8 mouse cellular contexts compared by ENCODE assay signal in genomic region chr15:98934217-98934839, GRCm38 (mm10). TPM values are rescaled to one million over a fixed set of nuclear protein-coding genes. Genes with fewer than 3 reads are reported as not detected.
DNase-seq lines count a peak whose midpoint lies in the region; ATAC-seq lines count a peak whose summit lies in the region.

Gene Tuba1b, minus strand, starts transcription at chr15:98934565.

- WGBS in hindbrain, embryonic 14.5 days = under 1% methylated on average over 58 of the region's 58 CpGs

- H3K4me2 ChIP-seq in hindbrain, embryonic 14.5 days (replicated peaks) = peak within 1 kb of the TSS; percentile 90

- H3K9ac ChIP-seq in hindbrain, embryonic 14.5 days = peak within 1 kb of the TSS; percentile 84

- H3K27ac ChIP-seq in hindbrain, embryonic 14.5 days = peak within 1 kb of the TSS; percentile 98

- peaks cover 14% of the 10 kb centered on the region for H3K36me3 ChIP-seq in hindbrain, embryonic 14.5 days (replicated peaks; ENCODE audit: control insufficient read depth, insufficient read depth)

- H3K27me3 ChIP-seq in hindbrain, embryonic 14.5 days (ENCODE audit: control insufficient read depth, insufficient read depth, low read length) = no peaks in the 10 kb centered on the region

- peak within 1 kb of the TSS; percentile 70 for H3K4me3 ChIP-seq in hindbrain, embryonic 14.5 days (replicated peaks; ENCODE audit: low read length)

- peak; percentile 94 for ATAC-seq in hindbrain, embryonic 14.5 days (ENCODE audit: low FRiP score)

- peak; percentile 87 for DNase-seq in T-cell, adult 2 months (ENCODE audit: low spot score)
- DNase-seq in cerebellum, postnatal 25 days = peak; percentile 93 to 96
- peak; percentile 87 to 92 for DNase-seq in frontal cortex, postnatal 36 days (ENCODE audit: low spot score in 2 of 2)
- DNase-seq in hindbrain, embryonic 14.5 days (ENCODE audit: low spot score) = peak; percentile 90
- peak; percentile 89 to 91 for DNase-seq in layer of hippocampus, postnatal 36 days
- peak; percentile 93 for DNase-seq in lung, postnatal 25 days (ENCODE audit: low spot score)
- DNase-seq in retina, adult 2 months (ENCODE audit: low read depth, low spot score) = peak; percentile 89
- peak; percentile 84 to 91 for DNase-seq in thymus, postnatal 36 days

- peaks cover 16% of the 10 kb centered on the region for H3K4me1 ChIP-seq in hindbrain, embryonic 14.5 days (replicated peaks; ENCODE audit: control insufficient read depth, insufficient read depth, low read length)

- no peaks in the 10 kb centered on the region for H3K9me3 ChIP-seq in hindbrain, embryonic 14.5 days (ENCODE audit: control insufficient read depth, low read length)

RNA-seq across cellular contexts. Expression of gene Tuba1b, which starts in this region (rescaled TPM):
- polyA plus RNA-seq in hindbrain, embryonic 14.5 days (2014; fragmentation: Nextera tagmentation; extraction: Ambion mirVana) = 1,223 and 1,455 TPM in 2 replicates
- total RNA-seq in layer of hippocampus, postnatal 36 days (2021) = 100 to 1,000 TPM; 469 to 520 TPM

Comparison
In these comparisons a context has a peak if more than half of its experiments do, and no peak if none do; other contexts are left out.
1. Peak in every context shown above with its lines: DNase-seq, ATAC-seq, H3K4me3 ChIP-seq and H3K27ac ChIP-seq.